Mouse (Mus musculus) ovary, postnatal 36 days (tissue): ENCODE measurements around the gene Trim41.
"Not testable (repeated sequence)": the region's sequence is repeated elsewhere in the genome, so short reads cannot be mapped to it uniquely, and the experiment has no call there.

Source experiments
- DNase-seq: peaks from one replicate; pipeline ENCODE4 v3.0.0; 2022; ENCODE audit warnings: low spot score, mixed read lengths

Trim41 gene

DNA sequence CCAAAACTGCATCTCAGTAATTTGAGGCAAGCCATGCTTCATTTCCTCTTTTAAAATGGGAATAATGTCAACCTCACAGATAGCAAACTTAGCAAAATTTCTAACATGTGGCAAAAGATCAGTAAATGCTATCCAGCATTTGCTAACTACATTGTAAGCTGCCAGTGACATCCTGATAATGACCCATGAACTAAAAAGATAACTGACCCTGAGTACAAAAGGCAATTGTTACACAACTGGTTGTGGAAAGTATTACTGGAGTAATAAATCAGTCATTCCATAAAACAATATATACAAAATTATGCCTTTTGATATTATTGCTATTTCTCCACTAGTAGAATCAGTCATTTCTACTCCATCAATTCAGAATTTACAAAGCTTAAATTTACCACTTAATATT, 3.4 kb downstream of the Trim41 start:
- no peak for DNase-seq

- no peak for DNase-seq
Measured at GRCm38 (mm10) chr11:48810142-48810541, 7.0 kb downstream of the Trim41 start.

- no peak for DNase-seq
Measured at GRCm38 (mm10) chr11:48809434-48809830, 7.7 kb downstream of the Trim41 start.

- DNase-seq, result no peak
Measured at GRCm38 (mm10) chr11:48808737-48809433, 8.3 kb downstream of the Trim41 start.

DNA sequence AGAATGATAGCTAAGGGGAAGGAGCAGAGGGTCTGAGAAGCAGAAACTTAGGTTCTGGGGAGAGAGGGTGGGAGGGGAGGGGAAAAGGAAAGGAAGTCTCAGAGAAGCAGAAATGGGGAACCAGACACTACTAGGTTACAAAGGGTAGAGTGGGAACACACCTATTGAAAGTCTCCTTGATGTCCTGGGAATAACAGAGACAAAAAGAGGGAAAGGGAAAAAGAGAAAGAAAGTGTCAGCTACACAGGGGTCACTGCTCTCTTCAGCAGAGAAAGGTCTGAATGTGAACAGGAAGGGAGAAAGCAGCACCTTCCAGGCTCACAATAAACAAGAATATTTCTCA, 8.9 kb downstream of the Trim41 start:
- DNase-seq, result no peak

GRCm38 (mm10) chr11:48807563-48808303, 9.4 kb downstream of the Trim41 start:
- no peak for DNase-seq

GRCm38 (mm10) chr11:48806856-48807562, 10.1 kb downstream of the Trim41 start:
- no peak for DNase-seq

GRCm38 (mm10) chr11:48804922-48805321, 12.2 kb downstream of the Trim41 start:
- no peak for DNase-seq

DNA sequence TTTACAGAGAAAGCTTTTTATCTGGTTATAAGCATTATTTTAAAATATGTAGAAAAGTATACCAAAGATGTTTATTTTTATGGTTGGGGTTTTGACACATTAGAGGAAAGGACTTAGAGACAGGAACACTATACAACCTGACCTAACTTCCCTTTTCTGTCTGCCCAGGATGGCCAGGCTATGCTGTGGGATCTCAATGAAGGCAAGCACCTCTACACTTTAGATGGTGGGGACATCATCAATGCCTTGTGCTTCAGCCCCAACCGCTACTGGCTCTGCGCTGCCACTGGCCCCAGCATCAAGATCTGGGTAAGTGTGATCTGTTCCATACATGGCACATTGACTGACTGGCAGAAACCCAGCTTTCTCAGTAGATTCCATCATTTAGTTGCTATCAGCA, 13.2 kb downstream of the Trim41 start:
- DNase-seq, result no peak

- no peak for DNase-seq
Measured at GRCm38 (mm10) chr11:48801831-48802772, 15.1 kb downstream of the Trim41 start.

DNA sequence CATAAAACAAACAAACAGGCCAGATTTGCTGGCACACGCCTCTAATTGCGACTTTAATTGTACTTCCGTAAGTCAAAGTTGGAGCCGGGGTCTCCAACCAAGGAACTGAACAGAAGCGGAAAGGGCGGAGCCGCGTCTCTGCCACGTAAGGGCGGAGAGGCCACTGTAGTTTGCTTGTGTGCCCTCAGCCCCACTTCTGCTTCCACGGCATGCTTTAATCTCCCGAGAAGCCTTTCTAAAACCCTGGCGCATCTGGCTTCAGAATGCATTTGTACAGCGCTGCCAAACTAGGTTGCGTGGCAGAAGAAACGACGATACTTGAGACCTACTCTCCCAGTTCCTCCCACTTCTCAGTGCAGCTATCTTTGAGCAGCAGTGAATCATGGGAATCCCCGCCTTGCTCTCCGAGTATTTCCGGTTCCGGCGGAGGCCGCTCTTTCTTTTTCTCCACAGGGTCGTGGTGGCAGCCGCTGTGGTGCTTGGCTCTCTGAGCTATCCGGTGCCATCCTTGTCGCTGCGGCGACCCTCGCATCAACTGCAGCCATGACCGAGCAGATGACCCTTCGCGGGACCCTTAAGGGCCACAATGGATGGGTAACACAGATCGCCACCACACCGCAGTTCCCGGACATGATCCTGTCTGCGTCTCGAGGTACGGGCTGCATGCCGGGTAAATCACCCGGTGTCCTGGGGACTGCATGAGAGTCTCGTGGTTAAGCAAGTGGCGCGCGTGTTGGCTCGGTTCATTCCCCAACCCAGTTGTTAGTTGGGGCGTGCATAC, 17.0 kb downstream of the Trim41 start, which contains the start of gene Rack1:
Gene Rack1, plus strand, starts transcription at position 412 of the 781 bp plus-strand sequence.
- DNase-seq, result peak; percentile 86

- DNase-seq, result no peak
Measured at GRCm38 (mm10) chr11:48798984-48799920, 17.9 kb downstream of the Trim41 start.

DNA sequence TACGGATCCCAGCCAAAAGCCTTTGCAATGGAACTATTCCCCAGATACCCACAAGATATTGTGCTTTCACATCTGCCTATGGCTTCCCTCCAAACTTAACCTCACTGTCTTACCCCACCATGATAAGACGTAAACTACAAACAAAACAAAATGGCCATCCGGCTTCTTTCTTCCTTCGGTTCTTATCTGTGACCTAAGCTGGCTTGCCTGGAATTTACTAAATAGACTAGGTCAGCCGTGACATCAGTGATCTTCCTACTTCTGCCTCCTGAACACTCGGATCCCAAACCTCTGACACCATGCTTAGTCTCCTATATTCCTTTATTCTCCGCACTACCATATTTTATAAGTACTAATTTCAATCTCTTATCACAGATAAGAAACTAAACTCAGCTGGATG, 18.8 kb downstream of the Trim41 start:
- DNase-seq, result no peak

GRCm38 (mm10) chr11:48797287-48797686, 19.9 kb downstream of the Trim41 start:
- no peak for DNase-seq

DNA sequence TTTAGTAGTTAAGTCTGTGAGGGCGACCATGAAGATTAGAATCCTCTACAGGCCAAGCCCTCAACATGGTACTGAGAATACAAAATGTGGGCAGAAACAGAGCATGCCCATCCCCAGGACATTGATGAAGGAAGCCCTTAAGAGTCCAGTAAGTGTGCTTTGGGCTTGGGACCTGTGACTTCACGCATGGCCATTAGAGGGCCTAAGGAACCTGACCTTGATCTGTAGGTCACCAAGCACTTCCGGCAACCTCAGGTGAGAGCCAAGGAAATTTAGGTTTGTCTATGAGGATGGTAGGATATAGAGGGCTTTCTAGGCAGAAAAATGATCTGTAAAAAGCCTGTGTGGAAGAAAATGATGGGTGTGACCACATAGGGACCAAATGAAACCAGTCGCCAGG, 20.9 kb downstream of the Trim41 start:
- DNase-seq, result no peak

DNA sequence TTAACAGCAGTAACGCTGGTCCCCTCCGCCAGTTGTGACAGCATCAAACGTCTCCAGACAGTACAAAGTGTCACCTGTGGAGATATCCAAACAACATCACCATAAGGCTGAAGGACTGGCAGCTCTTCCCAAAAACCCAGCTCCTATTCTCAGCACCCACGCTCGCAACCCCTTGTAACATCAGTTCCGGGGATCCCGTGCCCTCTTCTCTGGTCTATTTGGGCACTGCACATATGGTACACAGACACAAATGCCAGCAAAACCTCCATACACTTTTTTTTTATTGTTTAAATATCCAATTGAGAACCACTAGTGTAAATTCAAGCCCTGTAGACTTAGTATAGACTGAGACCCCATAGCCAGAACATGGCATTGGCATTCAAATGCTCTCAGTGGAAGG, 21.9 kb downstream of the Trim41 start:
- DNase-seq, result no peak

DNA sequence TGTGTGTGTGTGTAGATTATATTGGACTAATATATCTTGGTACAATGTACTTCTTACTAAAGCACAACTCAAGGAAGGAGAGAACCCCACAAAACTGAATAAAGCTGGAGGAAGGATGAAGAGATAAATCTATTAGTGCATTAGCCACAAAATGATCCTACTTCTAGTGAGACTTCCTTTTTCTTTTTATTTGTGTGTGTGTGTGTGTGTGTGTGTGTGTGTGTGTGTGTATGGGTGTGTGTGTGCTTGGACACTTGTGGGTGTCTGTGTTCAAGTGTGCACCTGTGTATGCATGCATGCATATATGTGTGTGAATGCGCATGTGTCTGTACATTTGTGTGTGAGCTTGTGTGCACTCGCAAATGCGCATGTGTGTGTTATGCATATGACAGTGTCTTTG, 24.0 kb downstream of the Trim41 start:
- no peak for DNase-seq

GRCm38 (mm10) chr11:48791894-48792293, 25.3 kb downstream of the Trim41 start:
- DNase-seq, result not testable (repeated sequence)

DNA sequence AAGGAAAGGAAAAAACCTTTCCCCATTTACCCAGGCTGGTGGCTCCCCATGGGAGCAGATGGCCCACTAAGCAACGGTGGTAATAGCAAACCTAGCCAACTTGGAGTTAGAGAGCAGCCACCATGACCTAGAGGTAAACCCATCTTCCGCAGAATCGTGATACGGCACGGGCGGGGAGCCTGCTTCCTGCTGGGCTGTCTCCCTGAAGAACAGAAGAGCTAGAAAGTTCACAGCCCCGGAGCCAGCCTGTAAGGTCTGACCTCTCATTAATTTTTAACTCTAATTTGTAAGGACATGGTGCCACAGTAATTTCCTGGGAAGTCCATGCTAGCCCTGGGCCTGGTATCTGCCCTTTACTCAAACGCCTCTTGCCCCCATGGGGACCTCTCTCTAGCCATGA, 26.2 kb downstream of the Trim41 start:
- no peak for DNase-seq
